Mouse (Mus musculus) liver, adult 2 months (tissue): Measurements from ENCODE around the gene Yif1b. TPM values are rescaled to one million over a fixed set of nuclear protein-coding genes. Genes with fewer than 3 reads are reported as not detected.
"Not testable (repeated sequence)": the region's sequence is repeated elsewhere in the genome, so short reads cannot be mapped to it uniquely, and the experiment has no call there.

Source experiments
- DNase-seq: peaks from one replicate; pipeline ENCODE4 v3.0.0-alpha.2; 2011; ENCODE audit warnings: low read depth, low spot score; ENCODE audit errors: extremely low read depth
- H3K27ac ChIP-seq: fragments of 200-500 bp; replicated peaks from 2 replicates; pipeline ENCODE4 v1.5.1; 2012; ENCODE audit warnings: low read depth, mild to moderate bottlenecking, control low read depth, inconsistent platforms, low read length; ENCODE audit not compliant: insufficient read depth
- H3K27me3 ChIP-seq: fragments of 200-500 bp; 2 replicates; pipeline ENCODE4 v1.6.1; 2012; ENCODE audit warnings: mild to moderate bottlenecking, moderate library complexity, low read length, inconsistent platforms; ENCODE audit not compliant: control insufficient read depth, insufficient read depth
- H3K36me3 ChIP-seq: fragments of 200-500 bp; 2 replicates; pipeline ENCODE4 v1.6.1; 2012; ENCODE audit warnings: low read length, inconsistent platforms; ENCODE audit not compliant: control insufficient read depth, insufficient read depth
- H3K4me1 ChIP-seq: fragments of 200-500 bp; 2 replicates; pipeline ENCODE4 v1.6.1; 2011; ENCODE audit warnings: low read length; ENCODE audit not compliant: control insufficient read depth, insufficient read depth
- H3K4me3 ChIP-seq: fragments of 200-500 bp; 2 replicates; pipeline ENCODE4 v1.5.1; 2011; ENCODE audit warnings: low read depth, mild to moderate bottlenecking, control low read depth, low read length, moderate library complexity; ENCODE audit not compliant: insufficient read depth
- H3K79me2 ChIP-seq: fragments of 200-500 bp; 2 replicates; pipeline ENCODE4 v1.6.1; 2012; ENCODE audit warnings: inconsistent platforms, mild to moderate bottlenecking, low read length, moderate library complexity; ENCODE audit not compliant: control insufficient read depth, insufficient read depth
- H3K9ac ChIP-seq: fragments of 200-500 bp; 2 replicates; pipeline ENCODE4 v1.6.1; 2012; ENCODE audit warnings: low read depth, mild to moderate bottlenecking, control low read depth, inconsistent platforms, low read length
- CTCF ChIP-seq: fragments of 200-500 bp; IDR thresholded peaks from 2 replicates; pipeline ENCODE4 v1.5.1; 2011; ENCODE audit warnings: low read depth, low read length, control low read depth
- POLR2A ChIP-seq: fragments of 200-500 bp; IDR thresholded peaks from 2 replicates; pipeline ENCODE4 v1.6.1; 2011; ENCODE audit warnings: low read length, control low read depth; ENCODE audit not compliant: insufficient read depth; ENCODE audit errors: extremely low read depth
- WGBS: fragments of 180-500 bp; shearing (Covaris S2); methylation state at CpG from one replicate; pipeline ENCODE4 v1.1.7; 2018; 5-methylcytosine and 5-hydroxymethylcytosine counted together
- polyA plus RNA-seq: library from polyadenylated mRNA; depleted of rRNA; stranded (reverse); fragments of >200 nt; gene quantifications from 2 replicates; pipeline ENCODE4 v1.2.3, GENCODE M21; 2012
- total RNA-seq: library from RNA; depleted of rRNA; stranded (reverse); fragments of >200 nt; gene quantifications from 2 replicates; pipeline ENCODE4 v1.2.3, GENCODE M21; 2014

Gene Yif1b
- total and polyA plus RNA-seq, 2 experiments, result 40.7 to 132 TPM

- H3K4me3 ChIP-seq, result peak within 1 kb of the TSS; percentile 71
- H3K4me1 ChIP-seq, result no peaks in the 10 kb centered on the region; the same call in 1 of the 2 replicates
- no peaks in the 10 kb centered on the region for H3K36me3 ChIP-seq
- 4% methylated on average over 59 of the region's 62 CpGs for WGBS
- H3K9ac ChIP-seq, result peak within 1 kb of the TSS; percentile 85
- no peak for TF ChIP-seq POLR2A
- TF ChIP-seq CTCF, result no peak
- no peak for DNase-seq
- no peaks in the 10 kb centered on the region; the same call in 1 of the 2 replicates for H3K79me2 ChIP-seq
- peak within 1 kb of the TSS; percentile 37 for H3K27ac ChIP-seq
- H3K27me3 ChIP-seq, result no peaks in the 10 kb centered on the region
Measured at GRCm38 (mm10) chr7:29232247-29233013, 5.7 kb upstream of the Yif1b start, which contains the start of gene Kcnk6. Gene Kcnk6, minus strand, starts transcription at chr7:29232515.

GRCm38 (mm10) chr7:29233745-29234144, 4.4 kb upstream of the Yif1b start:
- no peaks in the 10 kb centered on the region for H3K36me3 ChIP-seq
- H3K79me2 ChIP-seq, result no peaks in the 10 kb centered on the region; the same call in 1 of the 2 replicates
- no peak for DNase-seq
- 45% methylated on average over 6 of the region's 6 CpGs for WGBS
- no peak overlapping the region for H3K4me3 ChIP-seq
- peak overlapping the region; percentile 59 for H3K27ac ChIP-seq
- H3K4me1 ChIP-seq, result peaks cover under 1% of the 10 kb centered on the region; the same call in 1 of the 2 replicates
- H3K9ac ChIP-seq, result no peak overlapping the region
- H3K27me3 ChIP-seq, result no peaks in the 10 kb centered on the region
- TF ChIP-seq POLR2A (no peak), CTCF (no peak)

- WGBS, result 94% methylated on average over 5 of the region's 5 CpGs
- no peaks in the 10 kb centered on the region for H3K27me3 ChIP-seq
- H3K9ac ChIP-seq, result no peak overlapping the region
- DNase-seq, result no peak
- no peaks in the 10 kb centered on the region for H3K36me3 ChIP-seq
- H3K4me1 ChIP-seq, result peaks cover 7% of the 10 kb centered on the region
- TF ChIP-seq POLR2A (no peak), CTCF (peak; percentile 16; the same call in 1 of the 2 replicates)
- H3K27ac ChIP-seq, result peak overlapping the region; percentile 59; the same call in 1 of the 2 replicates
- no peaks in the 10 kb centered on the region; the same call in 1 of the 2 replicates for H3K79me2 ChIP-seq
- H3K4me3 ChIP-seq, result no peak overlapping the region
Measured at GRCm38 (mm10) chr7:29234661-29235060, 3.5 kb upstream of the Yif1b start.

- 75% methylated on average over 4 of the region's 4 CpGs for WGBS
- H3K36me3 ChIP-seq, result no peaks in the 10 kb centered on the region
- H3K79me2 ChIP-seq, result no peaks in the 10 kb centered on the region
- H3K27ac ChIP-seq, result no peak overlapping the region
- H3K9ac ChIP-seq, result no peak overlapping the region
- TF ChIP-seq CTCF, result no peak
- no peak for TF ChIP-seq POLR2A
- no peaks in the 10 kb centered on the region for H3K27me3 ChIP-seq
- peaks cover 7% of the 10 kb centered on the region for H3K4me1 ChIP-seq
- no peak overlapping the region for H3K4me3 ChIP-seq
- DNase-seq, result no peak
Measured at GRCm38 (mm10) chr7:29236593-29236992, 1.5 kb upstream of the Yif1b start.

GRCm38 (mm10) chr7:29237596-29237995, 533 bp upstream of the Yif1b start:
- not testable (repeated sequence) for DNase-seq, H3K4me1 ChIP-seq, H3K36me3 ChIP-seq, H3K27me3 ChIP-seq, H3K79me2 ChIP-seq
- WGBS, result 26% methylated on average over 6 of the region's 6 CpGs
- peak overlapping the region; percentile 36; the same call in 1 of the 2 replicates for H3K4me3 ChIP-seq
- peak overlapping the region; percentile 65 for H3K9ac ChIP-seq
- peak overlapping the region; percentile 67 for H3K27ac ChIP-seq

- no peaks in the 10 kb centered on the region for H3K27me3 ChIP-seq
Measured at GRCm38 (mm10) chr7:29244732-29245416, 6.7 kb downstream of the Yif1b start.

More at GRCm38 (mm10) chr7:29244732-29245416, 6.7 kb downstream of the Yif1b start:
- Histone ChIP-seq H3K4me1 (peaks cover 10% of the 10 kb centered on the region; the same call in 1 of the 2 replicates), H3K79me2 (no peaks in the 10 kb centered on the region), H3K36me3 (no peaks in the 10 kb centered on the region), H3K27ac (no peak overlapping the region), H3K4me3 (no peak overlapping the region), H3K9ac (no peak overlapping the region)
- WGBS, result 92% methylated on average over 7 of the region's 7 CpGs
- DNase-seq, result no peak
- TF ChIP-seq CTCF (peak; percentile 80), POLR2A (no peak)
